Mouse (Mus musculus) brain, embryonic 14.5 days (tissue): Measurements from ENCODE around the gene Tmem237.

Source experiments
- CTCF ChIP-seq: fragments of 200-500 bp; IDR thresholded peaks from 2 replicates; pipeline ENCODE4 v1.5.1; 2012; ENCODE audit warnings: inconsistent platforms, mild to moderate bottlenecking, moderate library complexity, borderline replicate concordance; ENCODE audit not compliant: insufficient read depth, insufficient read length; ENCODE audit errors: extremely low read depth
- POLR2A ChIP-seq: fragments of 200-500 bp; IDR thresholded peaks from 2 replicates; pipeline ENCODE4 v1.6.1; 2012; ENCODE audit warnings: mild to moderate bottlenecking, inconsistent platforms, borderline replicate concordance; ENCODE audit not compliant: poor library complexity, insufficient read depth, insufficient read length, severe bottlenecking; ENCODE audit errors: extremely low read depth

GRCm38 (mm10) chr1:59070867-59071266 is 49.3 kb downstream of the Tmem237 start:
- TF ChIP-seq POLR2A (no peak), CTCF (no peak)
